Mouse (Mus musculus) forebrain, embryonic 10.5 days (tissue): ENCODE measurements around the gene Myrip. TPM values are rescaled to one million over a fixed set of nuclear protein-coding genes. Genes with fewer than 3 reads are reported as not detected.

Source experiments
- DNase-seq: peaks from one replicate; pipeline ENCODE4 v3.0.0-alpha.2; 2017; ENCODE audit warnings: low spot score; ENCODE audit errors: extremely low spot score
- H3K27ac ChIP-seq: fragments of 300-500 bp; sonication (generic); 2 replicates; pipeline ENCODE4 v1.5.1; 2016; ENCODE audit warnings: mild to moderate bottlenecking
- H3K27me3 ChIP-seq: fragments of 300-500 bp; sonication (generic); 2 replicates; pipeline ENCODE4 v1.6.1; 2016; ENCODE audit warnings: mild to moderate bottlenecking; ENCODE audit not compliant: poor library complexity, severe bottlenecking
- H3K36me3 ChIP-seq: fragments of 300-500 bp; sonication (generic); replicated peaks from 2 replicates; pipeline ENCODE4 v1.6.1; 2016; ENCODE audit warnings: mild to moderate bottlenecking, moderate library complexity
- H3K4me1 ChIP-seq: fragments of 300-500 bp; sonication (generic); 2 replicates; pipeline ENCODE4 v1.6.1; 2016
- H3K4me3 ChIP-seq: fragments of 300-500 bp; sonication (generic); 2 replicates; pipeline ENCODE4 v1.5.1; 2016; ENCODE audit warnings: mild to moderate bottlenecking, moderate library complexity
- H3K9me3 ChIP-seq: fragments of 300-500 bp; sonication (generic); 2 replicates; pipeline ENCODE4 v1.6.1; 2016; ENCODE audit warnings: mild to moderate bottlenecking, moderate library complexity
- WGBS: fragments of 180-500 bp; shearing (Covaris S2); methylation state at CpG from one replicate; pipeline ENCODE4 v1.1.7; 2016; 5-methylcytosine and 5-hydroxymethylcytosine counted together
- polyA plus RNA-seq: library from polyadenylated mRNA; unstranded; fragments of >200 nt; fragmentation: Nextera tagmentation; extraction: Ambion mirVana; gene quantifications from 2 replicates; pipeline ENCODE4 v1.2.1, GENCODE M21; 2016

Myrip gene
- polyA plus RNA-seq, 1 experiment from 2014 or later, result 0.29 TPM

DNA sequence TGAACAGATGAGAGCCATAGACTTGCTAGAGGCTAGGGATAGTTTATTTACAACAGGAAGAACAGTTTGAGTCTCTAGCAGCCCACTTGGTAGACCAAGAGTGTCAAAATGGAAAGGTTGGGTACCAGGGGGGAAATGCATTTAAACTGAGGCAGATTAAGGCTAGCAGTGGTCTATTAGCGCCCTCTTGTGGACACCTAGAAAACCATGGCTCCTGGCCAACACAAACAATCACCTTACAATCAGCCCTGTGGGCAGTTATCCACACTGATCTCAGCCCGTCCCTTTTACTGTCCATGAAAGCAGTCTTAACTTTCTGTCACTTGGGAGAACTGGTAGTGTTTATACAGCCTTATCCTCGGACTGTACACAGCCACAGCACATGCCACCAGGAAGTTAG, 195.4 kb downstream of the Myrip start:
- WGBS, result 14% methylated on average over 3 of the region's 3 CpGs
- Histone ChIP-seq H3K36me3 (peaks cover 36% of the 10 kb centered on the region), H3K4me3 (no peak overlapping the region)

DNA sequence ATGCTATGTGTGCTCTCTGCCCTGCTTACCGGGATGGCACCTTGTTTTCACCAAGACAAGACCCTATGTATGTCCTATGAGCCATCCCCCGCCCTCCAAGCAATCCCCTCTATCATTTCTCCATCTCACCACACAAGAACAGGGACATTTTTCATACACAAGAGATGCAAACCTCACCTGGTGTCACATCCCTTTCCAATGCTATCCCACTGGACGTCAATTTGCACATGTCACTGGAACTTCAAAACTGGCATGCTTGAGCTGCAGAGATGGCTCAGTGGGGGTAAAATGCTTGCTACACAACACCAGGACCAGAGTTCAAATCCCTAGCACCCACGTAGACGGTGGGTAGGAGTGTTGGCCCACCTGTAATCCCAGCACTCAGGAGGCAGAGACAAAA, 196.7 kb downstream of the Myrip start:
- H3K9me3 ChIP-seq, result no peaks in the 10 kb centered on the region
- no peak for DNase-seq
- WGBS, result 85% methylated on average over 5 of the region's 5 CpGs
- H3K4me3 ChIP-seq, result no peak overlapping the region
- no peak overlapping the region for H3K27ac ChIP-seq
- peaks cover 16% of the 10 kb centered on the region for H3K4me1 ChIP-seq
- no peaks in the 10 kb centered on the region for H3K27me3 ChIP-seq
- peaks cover 36% of the 10 kb centered on the region for H3K36me3 ChIP-seq

More for the DNA sequence above, 195.4 kb downstream of the Myrip start:
- Histone ChIP-seq H3K27ac (no peak overlapping the region), H3K9me3 (no peaks in the 10 kb centered on the region), H3K27me3 (no peaks in the 10 kb centered on the region), H3K4me1 (peaks cover 23% of the 10 kb centered on the region)
- DNase-seq, result peak; percentile 73

DNA sequence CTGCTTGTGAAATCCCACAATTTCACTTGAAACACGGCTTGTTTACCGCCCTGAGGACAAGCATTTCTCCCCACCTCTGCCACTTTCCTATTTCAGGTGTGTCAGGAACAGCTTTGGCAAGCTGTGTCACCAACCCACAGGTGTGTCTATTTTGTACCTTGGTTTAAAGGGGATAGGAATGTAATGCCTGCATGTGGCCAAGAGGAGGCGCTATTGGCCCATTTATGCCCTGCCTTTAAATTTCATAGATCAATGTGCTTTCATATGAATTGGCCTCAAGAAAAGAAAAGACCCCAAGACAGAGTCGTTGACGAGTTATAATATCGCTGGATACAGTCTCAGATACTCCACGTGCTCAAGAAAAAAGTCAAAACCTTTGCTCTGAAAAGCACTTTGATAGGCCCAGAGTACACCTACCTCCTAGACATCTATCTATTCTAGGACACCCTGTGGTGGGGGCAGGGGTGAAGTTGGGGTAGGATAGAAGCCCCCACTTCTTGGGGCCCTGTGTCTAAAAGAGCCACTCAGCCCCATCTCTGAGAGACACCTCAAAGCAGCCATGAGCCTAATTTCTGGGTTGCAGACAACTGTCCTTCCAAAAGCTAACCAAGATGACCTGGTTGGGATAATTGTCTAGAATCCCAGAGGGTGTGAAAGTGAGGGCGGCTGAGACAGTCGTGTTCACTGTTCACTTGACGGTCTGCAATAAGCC, 200.0 kb downstream of the Myrip start:
- no peak for DNase-seq
- peaks cover 11% of the 10 kb centered on the region for H3K36me3 ChIP-seq
- WGBS, result 41% methylated on average over 10 of the region's 10 CpGs
- no peaks in the 10 kb centered on the region for H3K4me1 ChIP-seq
- H3K27ac ChIP-seq, result no peak overlapping the region
- H3K27me3 ChIP-seq, result no peaks in the 10 kb centered on the region
- H3K9me3 ChIP-seq, result peaks cover 10% of the 10 kb centered on the region; the same call in 1 of the 2 replicates
- H3K4me3 ChIP-seq, result no peak overlapping the region

- Histone ChIP-seq H3K27ac (no peak overlapping the region; the same call in 1 of the 2 replicates), H3K4me3 (no peak overlapping the region), H3K4me1 (no peaks in the 10 kb centered on the region), H3K27me3 (no peaks in the 10 kb centered on the region), H3K9me3 (peaks cover 17% of the 10 kb centered on the region), H3K36me3 (peaks cover 6% of the 10 kb centered on the region)
- WGBS, result 10% methylated on average over 8 of the region's 8 CpGs
- peak; percentile 87 for DNase-seq
Measured at GRCm38 (mm10) chr9:120502013-120502412, 200.7 kb downstream of the Myrip start.

DNA sequence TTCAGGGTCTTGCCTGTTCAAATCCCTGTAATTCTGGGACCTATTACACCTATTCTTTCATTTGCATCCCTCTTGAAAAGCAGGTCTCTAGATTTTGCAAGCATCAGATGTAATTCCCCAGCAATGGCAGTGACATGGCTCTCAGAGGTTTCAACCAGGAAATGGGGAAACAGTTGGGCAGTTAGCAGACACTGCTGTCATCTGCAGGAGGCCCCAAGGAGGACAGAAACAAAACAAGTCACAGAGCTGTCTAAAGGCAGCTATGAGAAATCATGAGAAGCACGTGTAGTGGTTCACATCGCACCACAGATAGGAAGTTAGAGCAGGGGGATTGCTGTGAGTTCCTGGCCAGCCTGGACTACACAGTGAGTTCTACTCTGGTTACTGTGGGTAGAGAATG, 203.1 kb downstream of the Myrip start:
- 91% methylated on average over 2 of the region's 2 CpGs for WGBS
- H3K27ac ChIP-seq, result no peak overlapping the region
- H3K4me1 ChIP-seq, result no peaks in the 10 kb centered on the region

DNA sequence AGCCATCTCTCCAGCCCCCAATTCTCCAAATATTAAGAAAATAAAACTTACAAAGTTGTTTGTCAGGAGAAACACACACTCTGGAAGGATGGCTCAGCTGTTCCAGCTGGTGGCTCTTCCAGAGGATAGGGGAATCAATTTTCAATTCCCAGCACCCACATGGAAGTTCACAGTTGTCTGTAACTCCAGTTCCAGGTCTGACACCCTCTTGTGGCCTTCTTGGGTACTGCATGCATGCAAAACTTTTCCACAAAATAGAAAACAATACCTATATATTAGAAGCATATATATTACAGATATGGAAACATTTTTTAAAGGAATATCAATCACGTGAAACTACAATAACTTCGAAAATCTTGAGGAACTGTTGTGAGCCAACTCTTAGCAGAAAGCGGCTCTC, 210.5 kb downstream of the Myrip start:
- Histone ChIP-seq H3K4me1 (no peaks in the 10 kb centered on the region), H3K4me3 (no peak overlapping the region), H3K9me3 (peaks cover 19% of the 10 kb centered on the region), H3K27ac (no peak overlapping the region), H3K36me3 (no peaks in the 10 kb centered on the region), H3K27me3 (no peaks in the 10 kb centered on the region)
- no peak for DNase-seq
- WGBS, result 87% methylated on average over 3 of the region's 3 CpGs

More for the DNA sequence above, 203.1 kb downstream of the Myrip start:
- DNase-seq, result no peak
- no peaks in the 10 kb centered on the region for H3K27me3 ChIP-seq
- peaks cover 24% of the 10 kb centered on the region for H3K9me3 ChIP-seq
- no peak overlapping the region for H3K4me3 ChIP-seq
- no peaks in the 10 kb centered on the region for H3K36me3 ChIP-seq

- no peak for DNase-seq
- 89% methylated on average over 8 of the region's 8 CpGs for WGBS
Measured at GRCm38 (mm10) chr9:120516720-120517119, 215.4 kb downstream of the Myrip start.

GRCm38 (mm10) chr9:120518946-120519345, 217.6 kb downstream of the Myrip start:
- H3K36me3 ChIP-seq, result no peaks in the 10 kb centered on the region
- 74% methylated on average over 3 of the region's 3 CpGs for WGBS
- no peaks in the 10 kb centered on the region for H3K27me3 ChIP-seq
- H3K4me3 ChIP-seq, result no peak overlapping the region
- no peaks in the 10 kb centered on the region for H3K9me3 ChIP-seq
- no peak for DNase-seq
- no peaks in the 10 kb centered on the region for H3K4me1 ChIP-seq
- no peak overlapping the region for H3K27ac ChIP-seq

More at GRCm38 (mm10) chr9:120516720-120517119, 215.4 kb downstream of the Myrip start:
- H3K36me3 ChIP-seq, result no peaks in the 10 kb centered on the region
- H3K27me3 ChIP-seq, result no peaks in the 10 kb centered on the region
- H3K9me3 ChIP-seq, result peaks cover 9% of the 10 kb centered on the region
- no peak overlapping the region for H3K4me3 ChIP-seq
- H3K4me1 ChIP-seq, result no peaks in the 10 kb centered on the region
- no peak overlapping the region for H3K27ac ChIP-seq

- Histone ChIP-seq H3K36me3 (no peaks in the 10 kb centered on the region), H3K4me3 (no peak overlapping the region), H3K27ac (no peak overlapping the region), H3K9me3 (no peaks in the 10 kb centered on the region), H3K4me1 (no peaks in the 10 kb centered on the region), H3K27me3 (no peaks in the 10 kb centered on the region)
- 70% methylated on average over 19 of the region's 19 CpGs for WGBS
- no peak for DNase-seq
Measured at GRCm38 (mm10) chr9:120519469-120520125, 218.3 kb downstream of the Myrip start.

DNA sequence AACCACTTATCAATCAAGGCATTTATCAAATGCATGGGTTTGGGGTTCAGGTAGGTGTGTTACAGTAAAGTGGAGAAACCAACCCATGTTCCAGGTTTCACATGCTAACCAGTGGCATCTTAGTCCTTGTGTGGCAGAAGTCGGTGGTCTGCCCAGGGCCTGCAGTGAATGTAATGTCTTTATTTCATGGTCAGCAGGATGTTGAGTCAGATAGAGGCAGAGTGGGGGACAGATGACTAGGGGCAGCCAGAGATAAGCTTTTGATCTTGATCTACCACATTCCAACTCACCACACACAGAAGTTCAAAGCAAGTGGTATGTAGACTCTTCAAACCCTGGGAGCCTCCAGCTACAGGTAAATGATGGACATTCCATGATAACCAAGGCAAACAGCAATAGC, 219.8 kb downstream of the Myrip start:
- no peaks in the 10 kb centered on the region for H3K4me1 ChIP-seq
- no peaks in the 10 kb centered on the region for H3K9me3 ChIP-seq
- H3K27ac ChIP-seq, result no peak overlapping the region
- no peak for DNase-seq
- H3K36me3 ChIP-seq, result no peaks in the 10 kb centered on the region
- WGBS, result 85% methylated on average over 1 of the region's 1 CpGs
- no peak overlapping the region for H3K4me3 ChIP-seq
- no peaks in the 10 kb centered on the region for H3K27me3 ChIP-seq

Other genes starting within 250 kb of the Myrip start
- gene Cx3cr1, start 231.6 kb upstream of the Myrip start, polyA plus RNA-seq, result 4.7 and 4.8 TPM in 2 replicates
- not detected in 2 replicates for gene Ccr8, start 209.4 kb upstream of the Myrip start, polyA plus RNA-seq
- gene Slc25a38, start 191.1 kb upstream of the Myrip start, polyA plus RNA-seq, result 40.8 and 44.3 TPM in 2 replicates
- 1,594 and 1,616 TPM in 2 replicates for gene Rpsa, start 173.8 kb upstream of the Myrip start, polyA plus RNA-seq
- gene Mobp, start 151.8 kb upstream of the Myrip start, polyA plus RNA-seq, result 1.7 and 1.9 TPM in 2 replicates
- 272 TPM in 2 replicates for gene Eif1b, start 190.7 kb downstream of the Myrip start, polyA plus RNA-seq
- 0.16 and 0.33 TPM in 2 replicates for gene Entpd3, start 238.3 kb downstream of the Myrip start, polyA plus RNA-seq